22 mouse cellular contexts compared by ENCODE assay signal in genomic region chr14:61998259-61998658, GRCm38 (mm10).
A peak's percentile ranks its signal among the peaks of the same experiment; 100 is the strongest.
DNase-seq lines count a peak whose midpoint lies in the region; ATAC-seq and TF ChIP-seq lines count a peak whose summit lies in the region.
"Had no signal": no experiment of that assay in that cellular context is flagged by ENCODE, and none has a peak within 500 bp of the region (broad histone marks: within the 10 kb centered on the region; RNA-seq: fewer than 3 reads in every experiment).

No protein-coding gene starts in this region.

- no peak for TF ChIP-seq CTCF in stomach, postnatal 0 days (IDR thresholded peaks at IDR 0.05; ENCODE audit: low read depth)

- no peaks in the 10 kb centered on the region for H3K9me3 ChIP-seq in midbrain, embryonic 11.5 days (ENCODE audit: control insufficient read depth, low read length)
- no peaks in the 10 kb centered on the region for H3K9me3 ChIP-seq in stomach, postnatal 0 days (ENCODE audit: control insufficient read depth, low read length)
- H3K9me3 ChIP-seq: embryonic facial prominence, embryonic 15.5 days; forebrain, embryonic 10.5 days; heart, embryonic 10.5 days; hindbrain, embryonic 13.5 days had no signal

- H3K27me3 ChIP-seq in midbrain, embryonic 11.5 days (ENCODE audit: control insufficient read depth, insufficient read depth, low read length), result no peaks in the 10 kb centered on the region
- H3K27me3 ChIP-seq in stomach, postnatal 0 days (ENCODE audit: control insufficient read depth, insufficient read depth, low read length), result no peaks in the 10 kb centered on the region
- H3K27me3 ChIP-seq: embryonic facial prominence, embryonic 15.5 days; hindbrain, embryonic 13.5 days had no signal

- ATAC-seq in common myeloid progenitor, adult 5-6 weeks (replicated peaks; ENCODE audit: low read depth, poor library complexity, severe bottlenecking), result peak; percentile 55
- peak; percentile 47; the same call in 1 of the 2 replicates for ATAC-seq in megakaryocyte progenitor cell, adult 5-6 weeks (replicated peaks; ENCODE audit: poor library complexity)
- no peak for ATAC-seq in midbrain, embryonic 11.5 days (ENCODE audit: low FRiP score)
- ATAC-seq in stomach, postnatal 0 days (ENCODE audit: low FRiP score, low TSS enrichment), result no peak
- ATAC-seq: forebrain, embryonic 14.5 days; hindbrain, postnatal 0 days had no signal

- TF ChIP-seq EP300 in stomach, postnatal 0 days (optimal IDR thresholded peaks at IDR 0.05), result no peak

- H3K4me3 ChIP-seq in midbrain, embryonic 11.5 days (ENCODE audit: low read depth, low read length), result no peak overlapping the region
- H3K4me3 ChIP-seq in stomach, postnatal 0 days (ENCODE audit: low read depth, low read length), result no peak overlapping the region
- H3K4me3 ChIP-seq: embryonic facial prominence, embryonic 15.5 days; erythroblast, embryonic 14.5 days; forebrain, embryonic 10.5 days; heart, embryonic 10.5 days; hindbrain, embryonic 13.5 days had no signal

- H3K4me2 ChIP-seq in midbrain, embryonic 11.5 days, result no peak overlapping the region
- H3K4me2 ChIP-seq in stomach, postnatal 0 days (replicated peaks; ENCODE audit: low read depth), result no peak overlapping the region
- H3K4me2 ChIP-seq: embryonic facial prominence, embryonic 15.5 days; hindbrain, embryonic 13.5 days had no signal

- H3K27ac ChIP-seq in midbrain, embryonic 11.5 days (ENCODE audit: low read depth, low read length), result no peak overlapping the region
- H3K27ac ChIP-seq in stomach, postnatal 0 days (replicated peaks), result no peak overlapping the region
- H3K27ac ChIP-seq: embryonic facial prominence, embryonic 15.5 days; forebrain, embryonic 10.5 days; heart, embryonic 10.5 days; hindbrain, embryonic 13.5 days; hindbrain, postnatal 0 days had no signal

- peaks cover 15% of the 10 kb centered on the region for H3K4me1 ChIP-seq in midbrain, embryonic 11.5 days (ENCODE audit: control insufficient read depth, insufficient read depth, low read length)
- H3K4me1 ChIP-seq in stomach, postnatal 0 days (replicated peaks; ENCODE audit: control insufficient read depth, insufficient read depth), result no peaks in the 10 kb centered on the region

- no peak overlapping the region for H3K9ac ChIP-seq in midbrain, embryonic 11.5 days (ENCODE audit: low read length)
- H3K9ac ChIP-seq in stomach, postnatal 0 days (ENCODE audit: low read length), result no peak overlapping the region
- H3K9ac ChIP-seq: embryonic facial prominence, embryonic 15.5 days; hindbrain, embryonic 13.5 days had no signal

- H3K36me3 ChIP-seq in midbrain, embryonic 11.5 days (ENCODE audit: control insufficient read depth, insufficient read depth, low read length), result no peaks in the 10 kb centered on the region
- H3K36me3 ChIP-seq in stomach, postnatal 0 days (ENCODE audit: control insufficient read depth, insufficient read depth, low read length), result no peaks in the 10 kb centered on the region
- H3K36me3 ChIP-seq: embryonic facial prominence, embryonic 15.5 days; forebrain, embryonic 10.5 days; heart, embryonic 10.5 days; hindbrain, embryonic 13.5 days had no signal

- WGBS in midbrain, embryonic 11.5 days, result 81% methylated on average over 3 of the region's 3 CpGs
- WGBS in stomach, postnatal 0 days, result 73% methylated on average over 3 of the region's 3 CpGs

- peak; percentile 13 to 14 for DNase-seq in spleen, postnatal 36 days (ENCODE audit: low spot score in 2 of 2)
- no peak for DNase-seq in spleen, adult 18-20 months
- DNase-seq in midbrain, embryonic 11.5 days (ENCODE audit: low spot score, missing footprints), result no peak
- no peak for DNase-seq in layer of hippocampus, adult 11-12 months (ENCODE audit: low spot score)
- no peak for DNase-seq in stomach, postnatal 0 days (ENCODE audit: low spot score)
- DNase-seq: adrenal gland, postnatal 10 days; cerebellum, adult 18-20 months; cerebellum, postnatal 10 days; embryo, embryonic 11 days; gastrocnemius, postnatal 36 days; heart, adult 18-20 months; heart, postnatal 10 days; heart, postnatal 4 days had no signal

Comparison
In these comparisons a context has a peak if more than half of its experiments do, and no peak if none do; other contexts are left out.
1. DNase-seq: peak in spleen, postnatal 36 days (2 of 2); none in spleen, adult 18-20 months (0 of 2), midbrain, embryonic 11.5 days (single experiment), layer of hippocampus, adult 11-12 months (single experiment) and stomach, postnatal 0 days (single experiment).
2. ATAC-seq: peak in common myeloid progenitor, adult 5-6 weeks (single experiment) and megakaryocyte progenitor cell, adult 5-6 weeks (single experiment); none in midbrain, embryonic 11.5 days (single experiment) and stomach, postnatal 0 days (single experiment).